Mouse (Mus musculus): ENCODE results near the gene Nppc. TPM values are rescaled to one million over a fixed set of nuclear protein-coding genes. Genes with fewer than 3 reads are reported as not detected.
A peak's percentile ranks its signal among the peaks of the same experiment; 100 is the strongest.

Gene Nppc
- polyA plus RNA-seq (2015; fragmentation: Nextera tagmentation; extraction: Ambion mirVana), result 10.2 and 10.7 TPM in 2 replicates

- Histone ChIP-seq H3K36me3 (no peaks in the 10 kb centered on the region), H3K4me2 (replicated peaks) (peak within 1 kb of the TSS; percentile 100), H3K4me3 (replicated peaks) (peak within 1 kb of the TSS; percentile 59), H3K27me3 (peaks cover 46% of the 10 kb centered on the region), H3K9ac (peak within 1 kb of the TSS; percentile 31; the same call in 1 of the 2 replicates), H3K4me1 (peaks cover 28% of the 10 kb centered on the region), H3K27ac (replicated peaks) (no peak within 1 kb of the TSS), H3K9me3 (replicated peaks) (no peaks in the 10 kb centered on the region)
- peak; percentile 89 for ATAC-seq (ENCODE audit: insufficient number of reproducible peaks, low FRiP score, low TSS enrichment, low read depth)
- WGBS, result 4% methylated on average over 59 of the region's 59 CpGs
Measured at GRCm38 (mm10) chr1:86670279-86671038, at the start of gene Nppc. Nppc (minus strand) TSS chr1:86670571.

GRCm38 (mm10) chr1:86719391-86719790, 49.0 kb upstream of the Nppc start:
- Histone ChIP-seq H3K4me2 (replicated peaks) (no peak overlapping the region), H3K4me3 (replicated peaks) (no peak overlapping the region), H3K9me3 (replicated peaks) (no peaks in the 10 kb centered on the region), H3K27me3 (no peaks in the 10 kb centered on the region), H3K9ac (no peak overlapping the region), H3K4me1 (no peaks in the 10 kb centered on the region), H3K27ac (replicated peaks) (no peak overlapping the region), H3K36me3 (no peaks in the 10 kb centered on the region)
- ATAC-seq (ENCODE audit: insufficient number of reproducible peaks, low FRiP score, low TSS enrichment, low read depth), result no peak
- WGBS, result 89% methylated on average over 4 of the region's 4 CpGs

GRCm38 (mm10) chr1:86718190-86718589, 47.8 kb upstream of the Nppc start:
- H3K4me1 ChIP-seq, result no peaks in the 10 kb centered on the region
- ATAC-seq (ENCODE audit: insufficient number of reproducible peaks, low FRiP score, low TSS enrichment, low read depth), result no peak
- H3K36me3 ChIP-seq, result no peaks in the 10 kb centered on the region
- WGBS, result 91% methylated on average over 1 of the region's 1 CpGs
- H3K4me3 ChIP-seq (replicated peaks), result no peak overlapping the region
- H3K9me3 ChIP-seq (replicated peaks), result no peaks in the 10 kb centered on the region
- H3K27me3 ChIP-seq, result no peaks in the 10 kb centered on the region
- no peak overlapping the region for H3K9ac ChIP-seq
- no peak overlapping the region for H3K27ac ChIP-seq (replicated peaks)
- H3K4me2 ChIP-seq (replicated peaks), result no peak overlapping the region

GRCm38 (mm10) chr1:86713054-86713453, 42.7 kb upstream of the Nppc start:
- no peaks in the 10 kb centered on the region for H3K9me3 ChIP-seq (replicated peaks)
- no peak overlapping the region for H3K27ac ChIP-seq (replicated peaks)
- H3K4me2 ChIP-seq (replicated peaks), result no peak overlapping the region
- no peak overlapping the region for H3K9ac ChIP-seq
- H3K36me3 ChIP-seq, result no peaks in the 10 kb centered on the region
- no peak for ATAC-seq (ENCODE audit: insufficient number of reproducible peaks, low FRiP score, low TSS enrichment, low read depth)
- H3K4me3 ChIP-seq (replicated peaks), result no peak overlapping the region
- H3K4me1 ChIP-seq, result no peaks in the 10 kb centered on the region
- 92% methylated on average over 4 of the region's 4 CpGs for WGBS
- no peaks in the 10 kb centered on the region for H3K27me3 ChIP-seq

- Histone ChIP-seq H3K27me3 (no peaks in the 10 kb centered on the region), H3K36me3 (no peaks in the 10 kb centered on the region), H3K9me3 (replicated peaks) (no peaks in the 10 kb centered on the region), H3K27ac (replicated peaks) (no peak overlapping the region), H3K4me1 (no peaks in the 10 kb centered on the region), H3K4me3 (replicated peaks) (no peak overlapping the region), H3K4me2 (replicated peaks) (no peak overlapping the region), H3K9ac (no peak overlapping the region)
- no peak for ATAC-seq (ENCODE audit: insufficient number of reproducible peaks, low FRiP score, low TSS enrichment, low read depth)
- WGBS, result 89% methylated on average over 2 of the region's 2 CpGs
Measured at GRCm38 (mm10) chr1:86712045-86712444, 41.7 kb upstream of the Nppc start.

- Histone ChIP-seq H3K4me2 (replicated peaks) (no peak overlapping the region), H3K4me1 (0 out of 2 replicates have a peak, but pooled peaks cover 4% of the 10 kb centered on the region)
Measured at GRCm38 (mm10) chr1:86709546-86709945, 39.2 kb upstream of the Nppc start.

GRCm38 (mm10) chr1:86705461-86705860, 35.1 kb upstream of the Nppc start:
- Histone ChIP-seq H3K4me3 (replicated peaks) (no peak overlapping the region), H3K9me3 (replicated peaks) (no peaks in the 10 kb centered on the region), H3K27ac (replicated peaks) (no peak overlapping the region)

More at GRCm38 (mm10) chr1:86709546-86709945, 39.2 kb upstream of the Nppc start:
- Histone ChIP-seq H3K4me3 (replicated peaks) (no peak overlapping the region), H3K27ac (replicated peaks) (no peak overlapping the region), H3K9ac (no peak overlapping the region), H3K36me3 (no peaks in the 10 kb centered on the region), H3K9me3 (replicated peaks) (no peaks in the 10 kb centered on the region), H3K27me3 (no peaks in the 10 kb centered on the region)
- ATAC-seq (ENCODE audit: insufficient number of reproducible peaks, low FRiP score, low TSS enrichment, low read depth), result no peak
- 92% methylated on average over 4 of the region's 4 CpGs for WGBS

GRCm38 (mm10) chr1:86703965-86704326, 33.6 kb upstream of the Nppc start:
- ATAC-seq (ENCODE audit: insufficient number of reproducible peaks, low FRiP score, low TSS enrichment, low read depth), result peak; percentile 71
- Histone ChIP-seq H3K9ac (peak overlapping the region; percentile 41), H3K36me3 (no peaks in the 10 kb centered on the region), H3K27me3 (no peaks in the 10 kb centered on the region), H3K4me1 (peaks cover 9% of the 10 kb centered on the region), H3K4me3 (replicated peaks) (peak overlapping the region; percentile 64), H3K4me2 (replicated peaks) (peak overlapping the region; percentile 66), H3K27ac (replicated peaks) (peak overlapping the region; percentile 77), H3K9me3 (replicated peaks) (no peaks in the 10 kb centered on the region)
- WGBS, result under 1% methylated on average over 27 of the region's 27 CpGs

More at GRCm38 (mm10) chr1:86705461-86705860, 35.1 kb upstream of the Nppc start:
- Histone ChIP-seq H3K27me3 (no peaks in the 10 kb centered on the region), H3K4me2 (replicated peaks) (no peak overlapping the region), H3K36me3 (no peaks in the 10 kb centered on the region), H3K4me1 (peaks cover 9% of the 10 kb centered on the region), H3K9ac (no peak overlapping the region)
- 79% methylated on average over 3 of the region's 3 CpGs for WGBS
- no peak for ATAC-seq (ENCODE audit: insufficient number of reproducible peaks, low FRiP score, low TSS enrichment, low read depth)

GRCm38 (mm10) chr1:86703300-86703964, 33.1 kb upstream of the Nppc start, which contains the start of gene Dis3l2:
Dis3l2 (plus strand) TSS chr1:86703808.
- H3K9me3 ChIP-seq (replicated peaks), result no peaks in the 10 kb centered on the region
- 2% methylated on average over 53 of the region's 54 CpGs for WGBS
- ATAC-seq (ENCODE audit: insufficient number of reproducible peaks, low FRiP score, low TSS enrichment, low read depth), result peak; percentile 91
- peak within 1 kb of the TSS; percentile 77 for H3K27ac ChIP-seq (replicated peaks)
- no peaks in the 10 kb centered on the region for H3K36me3 ChIP-seq
- H3K4me2 ChIP-seq (replicated peaks), result peak within 1 kb of the TSS; percentile 66
- H3K9ac ChIP-seq, result peak within 1 kb of the TSS; percentile 41
- H3K4me3 ChIP-seq (replicated peaks), result peak within 1 kb of the TSS; percentile 64
- H3K4me1 ChIP-seq, result peaks cover 9% of the 10 kb centered on the region
- no peaks in the 10 kb centered on the region for H3K27me3 ChIP-seq

- H3K9ac ChIP-seq, result no peak overlapping the region
- H3K9me3 ChIP-seq (replicated peaks), result no peaks in the 10 kb centered on the region
- H3K4me1 ChIP-seq, result peaks cover 7% of the 10 kb centered on the region
- no peaks in the 10 kb centered on the region for H3K27me3 ChIP-seq
- no peak overlapping the region for H3K4me2 ChIP-seq (replicated peaks)
- H3K36me3 ChIP-seq, result no peaks in the 10 kb centered on the region
- H3K27ac ChIP-seq (replicated peaks), result no peak overlapping the region
- H3K4me3 ChIP-seq (replicated peaks), result no peak overlapping the region
- 80% methylated on average over 7 of the region's 7 CpGs for WGBS
- no peak for ATAC-seq (ENCODE audit: insufficient number of reproducible peaks, low FRiP score, low TSS enrichment, low read depth)
Measured at GRCm38 (mm10) chr1:86700367-86700766, 30.0 kb upstream of the Nppc start.

GRCm38 (mm10) chr1:86699346-86700136, 29.2 kb upstream of the Nppc start:
- peaks cover 5% of the 10 kb centered on the region for H3K4me1 ChIP-seq
- 64% methylated on average over 11 of the region's 11 CpGs for WGBS
- H3K27ac ChIP-seq (replicated peaks), result no peak overlapping the region
- no peaks in the 10 kb centered on the region for H3K9me3 ChIP-seq (replicated peaks)
- ATAC-seq (ENCODE audit: insufficient number of reproducible peaks, low FRiP score, low TSS enrichment, low read depth), result no peak
- no peak overlapping the region for H3K4me2 ChIP-seq (replicated peaks)
- H3K36me3 ChIP-seq, result no peaks in the 10 kb centered on the region
- no peak overlapping the region for H3K4me3 ChIP-seq (replicated peaks)
- H3K27me3 ChIP-seq, result no peaks in the 10 kb centered on the region
- H3K9ac ChIP-seq, result no peak overlapping the region
